Mouse (Mus musculus) lung, postnatal 36 days (tissue): Measurements from ENCODE around the gene Med12.

ENCODE experiments used
- DNase-seq: peaks from one replicate; pipeline ENCODE4 v3.0.0; 2022; ENCODE audit warnings: mixed read lengths

Gene Med12

GRCm38 (mm10) chrX:101273875-101274738 is at the start of gene Med12:
Med12 (plus strand) TSS chrX:101274030.
- DNase-seq = peak; percentile 95

DNA sequence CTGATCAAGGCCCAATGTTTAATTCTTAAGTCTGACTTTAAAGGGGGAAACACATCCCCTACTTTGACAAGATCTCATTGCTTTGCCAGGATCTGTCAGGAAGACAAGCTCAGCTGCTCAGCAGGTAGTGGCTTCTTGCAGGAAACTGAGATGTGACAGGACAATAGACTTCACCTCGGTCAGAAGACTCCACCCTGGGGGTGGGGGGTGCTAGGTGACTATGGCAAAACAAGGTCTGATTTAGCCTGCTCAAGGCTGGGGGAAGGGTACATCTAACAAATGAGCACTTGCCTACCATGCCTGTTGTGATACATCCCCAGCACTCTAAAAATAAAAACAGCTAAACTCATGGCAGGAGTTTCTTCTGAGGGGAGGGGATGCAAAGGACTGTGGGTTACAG is 28.8 kb upstream of the Med12 start:
- DNase-seq = no peak

DNA sequence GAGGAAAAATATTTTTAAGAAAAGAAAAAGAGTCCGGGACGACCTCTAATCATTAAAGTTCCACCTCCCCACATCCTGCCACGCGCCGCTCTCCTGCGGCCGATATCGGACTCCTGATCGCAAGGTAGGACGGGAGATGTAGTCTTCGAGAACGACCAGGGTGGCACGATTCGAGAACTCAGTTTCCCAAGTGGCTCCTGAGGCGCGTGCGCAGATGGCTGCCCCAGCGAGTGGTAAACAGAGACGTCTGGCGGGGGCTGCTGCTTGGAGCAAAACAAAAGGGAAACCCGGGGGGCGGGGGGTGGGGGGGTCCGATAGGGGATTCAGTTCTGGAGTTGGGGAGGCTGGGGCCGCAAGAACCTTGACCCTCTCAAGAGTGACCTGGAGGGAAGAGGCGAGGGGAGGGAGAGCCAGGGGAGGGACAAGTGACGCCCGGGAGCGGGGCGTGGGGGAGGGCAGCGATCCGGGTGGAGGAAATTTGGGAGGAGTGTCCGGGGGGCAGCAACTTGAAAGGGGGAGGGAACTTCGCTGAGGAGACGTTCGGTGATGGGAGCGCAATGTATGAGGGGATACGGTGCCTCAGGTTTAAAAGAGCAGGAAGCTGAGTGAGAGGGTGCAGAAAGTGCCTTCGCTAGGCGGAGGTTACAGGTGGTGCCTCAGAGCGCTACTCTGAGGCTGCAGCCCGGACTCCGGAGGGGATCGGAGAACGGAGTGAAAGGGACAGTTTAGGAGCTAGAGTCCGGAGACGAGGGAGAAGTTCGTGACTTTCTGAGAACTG is 19.7 kb upstream of the Med12 start, which contains the start of gene Foxo4:
TSS of gene Foxo4 (plus strand) at position 577 of the 778 bp plus-strand sequence.
- DNase-seq = peak; percentile 96

GRCm38 (mm10) chrX:101254740-101255139 is 19.1 kb upstream of the Med12 start:
- no peak for DNase-seq

DNA sequence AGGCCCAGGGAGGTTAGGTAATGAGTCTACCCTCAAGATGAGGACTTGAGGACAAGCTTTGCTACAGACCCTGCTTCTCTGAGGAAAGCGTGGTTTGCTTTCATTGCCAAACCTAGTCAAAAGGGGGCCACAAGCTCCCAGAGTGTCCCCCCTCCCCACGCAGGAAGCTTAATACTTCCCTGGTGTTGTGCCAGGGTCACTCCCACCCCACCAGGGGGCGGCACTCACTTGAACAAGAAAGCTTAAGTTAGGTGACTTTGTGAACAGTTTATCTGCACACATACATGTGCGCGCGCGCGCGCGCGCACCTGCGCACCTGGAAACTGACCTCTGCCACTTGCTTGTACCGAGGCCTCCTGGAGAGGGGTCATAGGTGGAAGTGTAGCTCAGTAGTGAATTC is 17.2 kb upstream of the Med12 start:
- peak; percentile 50 for DNase-seq

DNA sequence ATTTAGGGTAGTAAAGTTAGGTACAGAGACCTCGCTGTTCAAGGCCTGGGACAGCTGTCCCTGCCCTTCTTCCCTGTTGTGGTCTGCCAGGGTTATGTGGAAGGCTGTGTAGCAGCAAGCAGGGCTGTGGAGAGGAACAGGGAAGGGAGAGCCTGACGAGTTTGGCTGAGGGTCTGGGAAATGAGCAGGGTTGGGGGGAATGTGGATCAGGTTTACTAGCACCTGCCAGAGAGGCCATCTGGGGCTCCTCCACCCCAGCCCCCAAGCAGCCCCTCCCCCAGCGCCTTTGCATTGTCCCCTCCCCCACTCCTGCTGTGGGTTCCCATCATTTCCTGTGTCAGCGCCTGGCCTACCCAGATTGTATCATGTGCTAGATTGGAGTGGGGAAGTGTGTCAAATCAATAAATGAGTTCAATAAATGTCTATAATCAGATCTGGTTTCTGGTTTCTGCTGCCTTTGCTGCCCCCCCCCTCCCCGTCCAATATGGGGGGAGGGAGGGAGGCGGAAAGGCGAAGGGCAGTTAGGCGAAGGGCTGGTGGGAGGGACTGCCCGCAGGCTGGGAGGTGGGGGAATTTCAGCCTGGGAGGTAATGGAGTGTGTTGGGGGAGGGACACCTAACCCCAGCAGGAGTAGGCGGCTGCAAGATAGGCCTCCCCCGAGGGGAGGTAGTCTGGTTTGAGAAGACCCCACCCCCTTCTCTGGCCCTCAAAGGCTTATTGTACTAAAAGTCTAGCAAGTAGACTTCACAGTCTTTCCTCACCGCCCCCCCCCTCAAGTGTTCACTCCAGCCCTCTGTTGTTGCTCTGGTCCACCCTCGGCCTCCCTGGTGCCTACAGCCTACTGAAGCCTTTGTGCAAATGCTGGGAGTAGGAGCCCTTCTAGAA is 13.1 kb upstream of the Med12 start:
- DNase-seq = no peak

DNA sequence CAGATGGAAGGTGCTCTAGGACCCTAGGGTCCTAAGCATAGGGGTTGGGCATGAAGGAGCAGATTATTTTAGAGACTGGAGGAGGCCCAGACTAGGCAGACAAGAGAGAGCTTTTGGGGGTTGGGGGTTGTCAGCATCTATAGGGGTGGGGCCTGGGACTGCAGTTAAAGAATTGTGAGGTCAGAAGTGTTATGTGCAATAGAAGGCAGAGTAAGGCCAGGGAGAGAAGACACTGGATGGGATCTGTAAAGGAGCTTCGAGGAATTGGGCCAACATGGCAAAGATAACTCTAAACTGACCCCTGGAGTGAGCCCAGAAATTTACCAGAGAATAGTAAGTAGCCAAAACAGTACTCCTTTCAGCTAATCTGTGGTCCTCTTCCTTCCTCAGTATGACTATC is 9.9 kb upstream of the Med12 start, which contains the start of gene Gm614:
TSS of gene Gm614 (minus strand) at position 101 of the 400 bp plus-strand sequence.
- no peak for DNase-seq

GRCm38 (mm10) chrX:101266631-101267030 is 7.2 kb upstream of the Med12 start:
- DNase-seq = no peak

DNA sequence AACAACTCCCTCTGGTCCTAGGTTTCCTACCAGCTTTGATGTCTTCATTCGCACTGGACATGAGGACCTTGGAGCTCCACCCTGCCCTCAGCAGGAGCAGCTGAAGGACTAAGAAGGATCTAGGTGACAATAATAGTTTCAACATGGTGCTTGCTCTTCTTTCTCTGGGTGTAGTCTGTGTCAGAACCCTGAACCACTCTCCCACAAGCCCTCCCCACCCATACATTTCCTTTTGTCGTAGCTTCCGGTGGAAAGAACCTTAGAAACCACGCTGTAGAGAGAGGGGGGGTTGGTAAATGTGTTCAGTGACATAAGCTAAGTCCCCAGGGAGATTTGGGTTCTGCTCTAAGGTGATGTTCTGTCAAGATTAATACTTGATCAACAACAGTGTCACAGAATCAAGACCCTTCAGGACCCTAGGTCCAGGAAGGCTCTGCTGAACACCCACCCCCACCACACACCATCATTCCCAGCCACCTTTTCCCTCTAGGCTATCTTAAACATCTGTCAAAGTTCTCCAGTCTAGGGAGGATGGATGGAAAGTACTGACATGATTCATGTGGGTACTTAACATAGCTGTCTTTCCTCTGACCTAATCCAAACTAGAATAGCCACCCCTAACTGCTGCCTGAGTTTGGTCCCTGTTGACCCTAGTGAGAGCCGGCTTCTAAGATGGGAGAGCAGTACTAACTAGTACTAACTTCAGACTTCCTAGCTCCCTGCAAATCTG is 5.6 kb upstream of the Med12 start, which contains the start of gene Il2rg:
TSS of gene Il2rg (minus strand) at position 231 of the 730 bp plus-strand sequence.
- peak; percentile 58 for DNase-seq

- no peak for DNase-seq
Observed at GRCm38 (mm10) chrX:101268755-101269124, 5.1 kb upstream of the Med12 start, which contains the start of gene Gm20489. Gm20489 (minus strand) TSS chrX:101269023.

DNA sequence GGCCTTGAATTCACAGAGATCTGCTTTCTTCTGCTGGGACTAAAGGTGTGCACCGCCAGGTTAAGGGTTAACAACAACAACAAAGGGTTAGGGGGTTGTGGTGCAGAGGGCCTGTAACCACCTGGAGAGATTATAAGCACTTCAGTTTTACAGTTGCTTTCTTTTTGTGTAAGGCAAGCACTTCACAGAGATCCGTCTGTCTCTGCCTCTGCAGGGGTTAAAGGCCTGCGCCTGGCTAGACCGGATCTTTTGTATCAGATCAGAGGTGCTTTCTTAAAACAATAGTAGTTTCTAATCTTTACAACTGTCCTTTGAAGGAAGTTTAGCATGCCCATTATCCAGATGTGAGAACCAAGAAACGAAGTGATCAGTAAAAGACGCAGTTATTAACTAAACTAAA is 420 bp upstream of the Med12 start:
- no peak for DNase-seq

DNA sequence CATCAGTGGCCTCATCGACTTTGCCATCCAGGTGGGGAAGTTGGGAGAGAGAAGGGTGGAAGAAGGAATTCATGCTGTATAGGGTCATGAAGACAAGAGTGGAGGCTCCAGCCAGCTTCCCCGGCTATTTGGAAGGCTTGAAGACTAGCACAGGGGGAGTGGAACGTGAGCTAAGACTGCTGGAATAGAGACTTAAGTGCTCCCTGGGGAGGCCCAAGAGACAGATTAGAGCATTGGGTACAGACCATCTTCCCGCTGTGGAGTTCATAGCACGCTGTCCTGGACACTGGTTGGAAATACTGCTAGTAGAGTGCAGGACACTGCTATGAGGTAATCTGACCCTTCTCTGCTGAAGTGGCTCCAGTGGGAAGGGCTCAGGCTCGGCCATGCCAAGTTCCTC is 9.0 kb downstream of the Med12 start:
- DNase-seq = no peak

DNA sequence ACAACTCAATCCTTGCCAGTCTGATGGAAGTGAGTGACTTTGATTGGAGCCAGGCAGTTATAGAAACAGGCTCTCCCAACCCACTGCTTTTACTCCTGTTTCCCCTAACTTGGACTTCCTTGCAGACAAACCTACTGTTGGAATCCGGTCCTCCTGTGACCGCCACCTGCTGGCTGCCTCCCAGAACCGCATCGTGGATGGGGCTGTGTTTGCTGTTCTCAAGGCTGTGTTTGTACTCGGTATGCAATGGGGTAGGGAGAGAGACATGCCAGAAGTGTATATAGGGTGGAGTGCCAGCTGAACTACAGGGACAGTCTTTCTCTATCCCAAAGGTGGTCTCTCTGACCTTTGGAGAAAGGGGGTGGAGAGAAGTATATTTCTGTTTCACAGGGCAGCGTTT is 11.7 kb downstream of the Med12 start:
- DNase-seq = peak; percentile 71

DNA sequence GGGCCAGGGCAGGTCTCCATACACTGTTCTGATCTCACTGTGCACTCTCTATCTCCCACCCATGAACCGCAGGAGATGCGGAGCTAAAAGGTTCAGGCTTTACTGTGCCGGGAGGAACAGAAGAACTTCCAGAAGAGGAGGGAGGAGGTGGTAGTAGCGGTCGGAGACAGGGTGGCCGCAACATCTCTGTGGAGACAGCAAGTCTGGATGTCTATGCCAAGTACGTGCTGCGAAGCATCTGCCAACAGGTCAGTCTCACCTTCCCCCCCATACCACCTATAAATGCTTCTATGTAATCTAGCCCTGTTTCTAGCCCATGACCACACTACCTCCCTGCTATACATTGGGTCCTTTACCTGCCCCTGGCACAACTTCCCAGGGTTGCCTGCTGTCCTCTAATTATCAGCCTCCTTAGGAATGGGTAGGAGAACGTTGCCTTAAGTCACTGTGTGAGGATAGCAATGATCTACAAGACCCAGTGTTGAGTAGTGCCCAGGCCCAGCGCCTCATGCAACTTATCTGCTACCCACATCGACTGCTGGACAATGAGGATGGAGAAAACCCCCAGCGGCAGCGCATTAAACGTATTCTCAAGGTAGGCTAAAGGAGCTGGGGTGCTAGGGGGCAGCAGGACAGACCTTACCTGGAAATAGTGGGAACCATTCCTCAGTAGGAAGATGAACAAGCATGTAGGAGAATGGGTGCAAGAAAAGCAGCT is 12.3 kb downstream of the Med12 start:
- DNase-seq = no peak

GRCm38 (mm10) chrX:101287543-101287942 is 13.7 kb downstream of the Med12 start:
- DNase-seq = no peak

- DNase-seq = no peak
Observed at GRCm38 (mm10) chrX:101288432-101288831, 14.6 kb downstream of the Med12 start.

DNA sequence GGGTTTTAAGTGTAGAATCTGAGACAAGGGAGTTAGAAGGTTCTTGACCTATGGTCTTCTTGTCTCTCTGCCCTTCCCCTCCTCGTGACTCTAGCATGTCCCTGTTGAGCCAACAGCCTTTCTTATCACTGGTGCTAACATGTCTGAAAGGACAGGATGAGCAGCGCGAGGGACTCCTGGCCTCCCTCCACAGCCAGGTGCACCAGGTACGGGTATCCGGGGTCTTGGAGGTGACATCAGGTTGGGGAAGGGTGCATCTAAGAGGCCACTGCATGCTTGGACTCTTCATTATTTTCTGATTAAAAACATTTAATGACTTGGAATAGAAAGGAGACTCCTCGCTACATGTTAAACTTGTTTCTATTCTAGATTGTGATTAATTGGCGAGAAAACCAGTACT is 15.2 kb downstream of the Med12 start:
- no peak for DNase-seq

- DNase-seq = no peak
Observed at GRCm38 (mm10) chrX:101290111-101290510, 16.3 kb downstream of the Med12 start.

- no peak for DNase-seq
Observed at GRCm38 (mm10) chrX:101299055-101299454, 25.2 kb downstream of the Med12 start, which contains the start of gene Nlgn3. Nlgn3 (plus strand) TSS chrX:101299168.

DNA sequence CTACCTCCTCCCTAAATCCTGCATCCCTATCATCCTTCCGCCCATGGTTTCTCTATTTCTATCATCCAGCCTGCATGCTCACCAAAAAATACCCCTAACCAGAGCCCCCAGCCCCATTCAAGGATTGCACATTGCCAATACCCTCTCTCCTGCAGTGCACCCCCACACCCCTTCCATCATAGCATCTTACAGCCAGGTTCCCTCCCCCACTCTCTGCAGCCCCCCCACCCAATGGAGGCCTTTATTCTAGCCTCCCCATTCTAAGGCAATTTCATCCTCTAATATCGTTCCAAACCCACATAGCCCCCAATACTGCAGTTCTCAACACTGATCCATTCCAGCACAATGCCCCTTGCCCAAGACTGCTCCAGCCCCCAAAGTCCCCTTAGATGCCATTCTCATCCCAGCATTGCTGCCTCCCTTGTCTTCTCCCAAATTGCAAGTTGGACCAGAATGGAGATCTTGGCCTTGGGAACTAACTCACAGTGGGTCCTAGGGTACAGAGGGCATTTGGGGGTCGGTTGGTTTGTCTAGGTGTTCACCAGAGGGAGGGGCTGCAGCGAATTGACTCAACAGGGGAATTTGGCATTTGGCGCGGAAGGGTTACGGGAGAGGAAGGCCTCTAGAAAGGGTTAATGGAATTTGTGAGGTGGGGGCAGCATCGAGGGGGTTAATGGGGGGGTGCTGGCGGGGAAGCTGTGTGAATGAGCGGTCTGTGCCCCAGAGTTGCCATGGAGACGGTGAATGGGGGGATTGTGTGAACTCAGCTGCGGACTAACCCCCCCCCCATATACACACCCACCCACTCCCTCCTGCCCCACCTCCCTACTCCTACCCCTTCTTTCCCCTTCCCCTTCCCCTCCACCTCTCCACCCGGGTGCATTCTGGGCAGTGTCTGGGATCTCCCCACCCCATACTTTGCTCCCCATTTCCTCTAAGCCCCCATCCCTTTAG is 25.9 kb downstream of the Med12 start:
- no peak for DNase-seq
